Mouse (Mus musculus): ENCODE data around the gene Adamts6. TPM values are rescaled to one million over a fixed set of nuclear protein-coding genes. Genes with fewer than 3 reads are reported as not detected.

Gene Adamts6
- 2.8 TPM for polyA plus RNA-seq (2014; fragmentation: Illumina TruSeq; extraction: RNeasy Lipid Tissue Mini Kit (QIAGEN cat#74804); ENCODE audit: low read depth, low replicate concordance)

DNA sequence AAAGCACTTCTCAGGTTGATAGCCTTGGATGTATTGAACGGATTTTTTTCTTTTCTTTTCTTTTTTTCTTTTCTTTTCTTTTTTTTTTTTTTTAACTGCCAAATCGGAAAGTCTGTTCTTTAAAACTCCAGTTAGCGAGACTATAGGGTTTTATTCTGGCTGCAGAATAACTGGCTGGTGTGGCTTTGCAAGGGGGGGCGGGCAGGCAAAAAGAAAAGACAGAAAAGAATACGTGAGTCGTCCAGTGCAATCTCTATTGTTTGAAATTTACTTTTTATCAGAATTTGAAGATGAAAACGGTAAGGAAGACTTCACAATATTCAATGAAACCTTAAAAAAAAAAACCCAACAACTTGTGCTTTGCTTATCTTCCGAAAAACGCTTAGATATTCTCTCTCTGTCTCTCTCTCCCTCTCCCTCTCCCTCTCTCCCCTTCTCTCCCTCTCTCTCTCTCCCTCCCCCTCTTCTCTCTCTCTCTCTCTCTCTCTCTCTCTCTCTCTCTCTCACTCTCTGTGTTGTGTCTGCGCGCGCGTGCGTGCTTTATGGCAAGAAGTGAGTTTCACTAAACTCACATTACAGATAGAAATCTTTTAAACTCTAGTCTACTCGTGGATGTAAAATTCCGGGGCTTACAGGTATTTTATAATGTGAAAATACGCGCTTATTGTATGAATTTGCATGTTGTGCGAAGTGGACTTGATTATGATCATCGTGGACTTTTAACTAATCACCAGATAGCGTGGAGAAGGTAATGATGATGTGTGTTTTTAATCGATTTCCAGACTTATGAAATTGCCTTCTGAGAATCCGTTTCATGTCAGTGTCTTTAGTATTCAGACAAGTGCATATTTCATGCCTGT is at the start of gene Adamts6:
TSS of gene Adamts6 (plus strand) at position 470 of the 860 bp plus-strand sequence.

Other genes with a start within 250 kb of the Adamts6 start
- gene Nln, start 178.2 kb upstream of the Adamts6 start, polyA plus RNA-seq (2014; fragmentation: Illumina TruSeq; extraction: RNeasy Lipid Tissue Mini Kit (QIAGEN cat#74804); ENCODE audit: low read depth, low replicate concordance), result 88.8 TPM
- 7.9 TPM for gene Sgtb, start 178.1 kb upstream of the Adamts6 start, polyA plus RNA-seq (2014; fragmentation: Illumina TruSeq; extraction: RNeasy Lipid Tissue Mini Kit (QIAGEN cat#74804); ENCODE audit: low read depth, low replicate concordance)
- gene Trappc13, start 109.4 kb upstream of the Adamts6 start, polyA plus RNA-seq (2014; fragmentation: Illumina TruSeq; extraction: RNeasy Lipid Tissue Mini Kit (QIAGEN cat#74804); ENCODE audit: low read depth, low replicate concordance), result 83.7 TPM
- gene Trim23, start 109.0 kb upstream of the Adamts6 start, polyA plus RNA-seq (2014; fragmentation: Illumina TruSeq; extraction: RNeasy Lipid Tissue Mini Kit (QIAGEN cat#74804); ENCODE audit: low read depth, low replicate concordance), result 55.2 TPM
- gene Cenpk, start 59.2 kb upstream of the Adamts6 start, polyA plus RNA-seq (2014; fragmentation: Illumina TruSeq; extraction: RNeasy Lipid Tissue Mini Kit (QIAGEN cat#74804); ENCODE audit: low read depth, low replicate concordance), result 49.0 TPM
- 41.0 TPM for gene Ppwd1, start 59.0 kb upstream of the Adamts6 start, polyA plus RNA-seq (2014; fragmentation: Illumina TruSeq; extraction: RNeasy Lipid Tissue Mini Kit (QIAGEN cat#74804); ENCODE audit: low read depth, low replicate concordance)